Comparison of ENCODE assay signal across 8 mouse cellular contexts in the genomic region with DNA sequence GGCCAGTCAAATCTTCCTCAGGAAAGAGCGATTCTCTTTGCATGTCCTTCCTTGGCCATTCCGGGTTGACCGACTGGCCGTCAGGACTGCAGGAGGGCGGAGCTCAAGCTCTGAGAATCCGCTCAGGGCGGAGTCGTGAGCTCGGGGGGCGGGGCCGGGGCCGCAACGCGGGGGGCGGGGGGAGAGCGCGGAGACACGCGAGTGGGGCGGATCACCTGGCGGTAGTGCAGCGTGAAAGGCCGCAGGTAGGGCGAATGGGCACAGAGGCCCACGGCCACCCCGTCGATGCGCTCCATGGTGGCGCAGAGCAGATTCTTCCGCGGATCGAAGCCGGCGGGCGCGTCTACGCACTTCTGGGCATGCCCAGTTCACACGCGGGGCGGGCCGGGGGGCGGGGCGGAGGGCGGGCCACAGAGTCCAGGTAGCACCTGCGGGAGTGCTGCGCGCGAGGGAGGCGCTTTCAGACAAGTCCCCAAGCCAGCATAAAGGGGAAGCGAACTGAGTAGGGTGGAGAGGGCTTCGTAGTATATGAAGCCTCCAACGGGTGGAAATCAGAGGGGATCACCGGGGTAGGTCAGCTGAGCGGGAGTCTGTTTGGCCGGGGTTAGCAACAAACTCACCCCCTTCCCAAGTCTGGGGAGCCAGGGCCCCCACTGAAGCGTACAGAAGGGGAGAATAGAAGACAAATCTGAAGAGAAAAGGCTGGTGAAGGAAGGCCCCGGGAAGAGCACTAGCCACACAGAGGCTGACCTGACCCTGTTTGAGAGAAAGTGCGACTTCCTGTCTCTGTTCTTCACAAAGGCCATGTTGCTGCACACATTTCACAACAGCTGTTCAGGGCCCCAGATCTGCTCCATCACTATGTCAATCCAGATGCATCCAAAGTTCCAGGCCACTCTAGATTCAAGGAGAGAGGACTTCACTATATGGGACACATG. TPM values are rescaled to one million over a fixed set of nuclear protein-coding genes. Genes with fewer than 3 reads are reported as not detected.
DNase-seq lines count a peak whose midpoint lies in the region; ATAC-seq and TF ChIP-seq lines count a peak whose summit lies in the region.

Gene Nudt14, minus strand, starts transcription at position 349 of the 938 bp plus-strand sequence.

- peak; percentile 83 to 84 for DNase-seq in heart, postnatal 10 days
- peak; percentile 88 to 93 for DNase-seq in kidney, postnatal 4 days
- DNase-seq in lung, embryonic 14.5 days, result peak; percentile 90
- DNase-seq in thymus, adult 18-20 months, result peak; percentile 61 to 71

- WGBS in forebrain, embryonic 12.5 days, result 2% methylated on average over 58 of the region's 58 CpGs
- WGBS in lung, embryonic 14.5 days, result 1% methylated on average over 58 of the region's 58 CpGs

- H3K4me3 ChIP-seq in E14TG2a.4 (replicated peaks; ENCODE audit: low read length), result peak within 1 kb of the TSS; percentile 78
- H3K4me3 ChIP-seq in brown adipose tissue, adult 24 weeks (ENCODE audit: insufficient read depth, low read depth, low read length), result peak within 1 kb of the TSS; percentile 80
- H3K4me3 ChIP-seq in forebrain, embryonic 12.5 days (replicated peaks), result peak within 1 kb of the TSS; percentile 61
- peak within 1 kb of the TSS; percentile 66 for H3K4me3 ChIP-seq in lung, embryonic 14.5 days (ENCODE audit: low read depth, low read length)

- H3K9ac ChIP-seq in forebrain, embryonic 12.5 days, result peak within 1 kb of the TSS; percentile 63
- H3K9ac ChIP-seq in lung, embryonic 14.5 days, result peak within 1 kb of the TSS; percentile 66

- H3K4me2 ChIP-seq in forebrain, embryonic 12.5 days, result peak within 1 kb of the TSS; percentile 63
- H3K4me2 ChIP-seq in lung, embryonic 14.5 days, result peak within 1 kb of the TSS; percentile 79

- peak within 1 kb of the TSS; percentile 87 for H3K27ac ChIP-seq in brown adipose tissue, adult 24 weeks (replicated peaks; ENCODE audit: low read depth, low read length)
- peak within 1 kb of the TSS; percentile 51; the same call in 1 of the 2 replicates for H3K27ac ChIP-seq in forebrain, embryonic 12.5 days
- H3K27ac ChIP-seq in lung, embryonic 14.5 days (ENCODE audit: low read depth), result peak within 1 kb of the TSS; percentile 85

- peaks cover 5% of the 10 kb centered on the region; the same call in 1 of the 2 replicates for H3K36me3 ChIP-seq in E14TG2a.4 (ENCODE audit: insufficient read depth, low read length)
- no peaks in the 10 kb centered on the region for H3K36me3 ChIP-seq in forebrain, embryonic 12.5 days (replicated peaks)
- no peaks in the 10 kb centered on the region for H3K36me3 ChIP-seq in lung, embryonic 14.5 days (ENCODE audit: insufficient read depth)

- TF ChIP-seq CTCF in E14TG2a.4 (conservative IDR thresholded peaks at IDR 0.05; ENCODE audit: low read length), result no peak
- TF ChIP-seq CTCF in lung, embryonic 14.5 days (IDR thresholded peaks at IDR 0.05; ENCODE audit: low read depth), result no peak

- H3K9me3 ChIP-seq in E14TG2a.4 (ENCODE audit: low read length), result no peaks in the 10 kb centered on the region
- no peaks in the 10 kb centered on the region for H3K9me3 ChIP-seq in forebrain, embryonic 12.5 days
- H3K9me3 ChIP-seq in lung, embryonic 14.5 days (ENCODE audit: low read depth, low read length), result no peaks in the 10 kb centered on the region

- ATAC-seq in forebrain, embryonic 12.5 days (ENCODE audit: low FRiP score), result peak; percentile 80
- peak; percentile 80 for ATAC-seq in lung, embryonic 14.5 days (ENCODE audit: insufficient read depth)
- peak; percentile 74 for ATAC-seq in neutrophil, adult 5-6 weeks (ENCODE audit: extremely low read depth, insufficient number of reproducible peaks, low FRiP score, poor library complexity, severe bottlenecking)

- intact Hi-C loops in heart, postnatal 10 days (cut with DNase I), result no loop called here

- peaks cover 67% of the 10 kb centered on the region for H3K4me1 ChIP-seq in E14TG2a.4 (replicated peaks; ENCODE audit: low read depth, low read length)
- peaks cover 6% of the 10 kb centered on the region; the same call in 1 of the 2 replicates for H3K4me1 ChIP-seq in brown adipose tissue, adult 24 weeks (ENCODE audit: control insufficient read depth, insufficient read depth, insufficient read length, low read length)
- H3K4me1 ChIP-seq in forebrain, embryonic 12.5 days, result peaks cover 22% of the 10 kb centered on the region
- peaks cover 11% of the 10 kb centered on the region for H3K4me1 ChIP-seq in lung, embryonic 14.5 days (ENCODE audit: insufficient read depth)

- H3K27me3 ChIP-seq in E14TG2a.4 (ENCODE audit: insufficient read depth, low read length), result peaks cover 12% of the 10 kb centered on the region
- H3K27me3 ChIP-seq in forebrain, embryonic 12.5 days, result 0 out of 2 replicates have a peak, but pooled peaks cover 18% of the 10 kb centered on the region
- no peaks in the 10 kb centered on the region for H3K27me3 ChIP-seq in lung, embryonic 14.5 days (ENCODE audit: insufficient read depth, low read length)

RNA-seq across cellular contexts. Expression of gene Nudt14, which starts in this region (rescaled TPM):
- polyA plus RNA-seq in brown adipose tissue, adult 24 weeks (2012; ENCODE audit: insufficient read depth, insufficient read length, missing spikeins), result 19.4 and 23.6 TPM in 2 replicates
- polyA plus RNA-seq in forebrain, embryonic 12.5 days (2016; fragmentation: Nextera tagmentation; extraction: Ambion mirVana), result 51.5 and 54.4 TPM in 2 replicates
- total RNA-seq in heart, postnatal 10 days (2021), result 10 to 100 TPM; 11.7 to 11.8 TPM
- 107 and 116 TPM in 2 replicates for polyA plus RNA-seq in lung, embryonic 14.5 days (2014; fragmentation: Nextera tagmentation; extraction: Ambion mirVana)
- 4.2 and 4.7 TPM in 2 replicates for total RNA-seq in neutrophil, adult 5-6 weeks (2017)

Comparison
In these comparisons a context has a peak if more than half of its experiments do, and no peak if none do; other contexts are left out.
1. Peak in every context shown above with its lines: DNase-seq, ATAC-seq, H3K4me3 ChIP-seq and H3K27ac ChIP-seq.